Mouse (Mus musculus): ENCODE data around the gene Stil. TPM values are rescaled to one million over a fixed set of nuclear protein-coding genes. Genes with fewer than 3 reads are reported as not detected.

Stil gene
- polyA plus RNA-seq, 1 experiment from 2014 or later = 0.61 TPM

DNA sequence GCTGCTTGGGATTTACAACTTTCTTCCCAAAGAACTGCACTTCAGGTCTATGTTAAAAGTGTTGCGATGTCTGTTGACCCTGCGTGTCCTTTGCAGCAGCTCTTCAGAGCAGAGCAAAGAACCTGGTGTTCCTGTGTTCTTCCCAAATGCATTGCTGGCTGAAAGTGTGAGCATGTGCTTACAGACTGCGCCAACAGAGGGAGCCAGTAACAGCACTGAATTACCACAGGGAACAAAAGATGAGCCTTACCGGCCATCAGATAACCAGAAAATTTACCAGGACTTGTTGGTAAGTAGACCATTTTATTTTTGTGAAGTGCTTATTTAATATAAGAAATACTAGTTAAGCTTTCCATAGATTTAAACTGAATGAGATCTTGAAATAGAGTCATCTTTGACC is 38.3 kb downstream of the Stil start:
- WGBS = 28% methylated on average over 4 of the region's 4 CpGs
- TF ChIP-seq CTCF (IDR thresholded peaks at IDR 0.05) (peak; percentile 88), EP300 (IDR thresholded peaks at IDR 0.05) (no peak)
- H3K36me3 ChIP-seq (ENCODE audit: insufficient read depth, low read length) = no peaks in the 10 kb centered on the region; the same call in 1 of the 2 replicates

DNA sequence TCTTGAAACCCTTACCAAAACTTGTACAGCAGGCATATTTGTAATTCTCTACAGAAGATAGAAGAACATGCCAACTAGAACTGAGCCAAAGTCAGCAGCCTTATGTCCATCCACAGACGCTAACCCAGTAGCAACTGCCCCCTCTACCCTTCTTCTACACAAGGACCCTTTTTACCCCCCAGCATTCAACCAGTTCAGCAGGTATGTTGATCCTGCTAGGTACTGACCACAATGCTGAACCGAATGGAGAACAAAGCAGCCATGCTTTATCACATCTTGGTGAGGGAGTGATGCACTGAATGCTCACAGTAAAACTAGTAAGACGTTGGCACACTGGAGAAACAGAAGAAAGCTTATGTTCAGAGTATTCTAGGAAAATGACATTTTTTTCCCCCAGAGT is 45.7 kb downstream of the Stil start:
- Histone ChIP-seq H3K9me3 (ENCODE audit: low read length) (no peaks in the 10 kb centered on the region), H3K4me2 (replicated peaks; ENCODE audit: low read depth, low read length) (no peak overlapping the region), H3K36me3 (ENCODE audit: insufficient read depth, low read length) (no peaks in the 10 kb centered on the region; the same call in 1 of the 2 replicates), H3K9ac (replicated peaks; ENCODE audit: low read depth) (no peak overlapping the region), H3K4me1 (ENCODE audit: insufficient read depth, low read depth, low read length) (no peaks in the 10 kb centered on the region), H3K27ac (ENCODE audit: low read length) (no peak overlapping the region), H3K27me3 (replicated peaks; ENCODE audit: insufficient read depth, low read length) (no peaks in the 10 kb centered on the region), H3K4me3 (ENCODE audit: low read depth, low read length) (no peak overlapping the region)
- 79% methylated on average over 3 of the region's 3 CpGs for WGBS
- DNase-seq (ENCODE audit: low spot score) = no peak
- TF ChIP-seq EP300 (IDR thresholded peaks at IDR 0.05) = no peak
- TF ChIP-seq CTCF (IDR thresholded peaks at IDR 0.05) = no peak
- ATAC-seq = no peak

More for the DNA sequence above, 38.3 kb downstream of the Stil start:
- H3K27me3 ChIP-seq (replicated peaks; ENCODE audit: insufficient read depth, low read length) = no peaks in the 10 kb centered on the region
- no peaks in the 10 kb centered on the region for H3K9me3 ChIP-seq (ENCODE audit: low read length)
- no peak overlapping the region for H3K4me2 ChIP-seq (replicated peaks; ENCODE audit: low read depth, low read length)
- no peak for ATAC-seq
- no peak overlapping the region for H3K9ac ChIP-seq (replicated peaks; ENCODE audit: low read depth)
- DNase-seq (ENCODE audit: low spot score) = peak; percentile 42
- no peaks in the 10 kb centered on the region for H3K4me1 ChIP-seq (ENCODE audit: insufficient read depth, low read depth, low read length)
- H3K4me3 ChIP-seq (ENCODE audit: low read depth, low read length) = no peak overlapping the region
- H3K27ac ChIP-seq (ENCODE audit: low read length) = no peak overlapping the region

DNA sequence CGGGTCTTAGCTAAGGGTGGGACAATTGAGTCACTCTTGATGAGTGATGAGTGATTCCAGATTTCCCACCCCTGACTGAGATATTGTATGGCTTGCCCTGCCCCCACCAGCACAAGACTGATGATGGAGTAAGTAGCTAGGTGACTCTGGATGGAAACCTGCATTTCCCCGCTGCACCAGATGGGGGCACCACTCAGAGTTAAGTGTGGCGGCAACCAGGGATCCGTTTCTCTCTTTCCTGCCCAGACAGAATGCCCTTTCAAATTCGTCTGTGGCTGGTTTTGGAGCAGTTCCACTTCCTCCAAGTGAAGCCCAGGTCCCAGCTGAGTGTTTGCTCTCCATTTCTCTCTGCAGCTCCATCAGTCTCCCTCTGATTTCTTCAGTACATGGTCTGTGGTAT is 47.8 kb downstream of the Stil start:
- 2% methylated on average over 5 of the region's 5 CpGs for WGBS
- Histone ChIP-seq H3K4me1 (ENCODE audit: insufficient read depth, low read depth, low read length) (no peaks in the 10 kb centered on the region; the same call in 1 of the 2 replicates), H3K27ac (ENCODE audit: low read length) (no peak overlapping the region), H3K36me3 (ENCODE audit: insufficient read depth, low read length) (no peaks in the 10 kb centered on the region), H3K4me3 (ENCODE audit: low read depth, low read length) (no peak overlapping the region), H3K9me3 (ENCODE audit: low read length) (no peaks in the 10 kb centered on the region), H3K4me2 (replicated peaks; ENCODE audit: low read depth, low read length) (no peak overlapping the region), H3K27me3 (replicated peaks; ENCODE audit: insufficient read depth, low read length) (peaks cover 9% of the 10 kb centered on the region; the same call in 1 of the 2 replicates), H3K9ac (replicated peaks; ENCODE audit: low read depth) (no peak overlapping the region)
- 0 out of 2 replicates have a peak, but pooled peaks have one; percentile 10 for ATAC-seq
- TF ChIP-seq CTCF (IDR thresholded peaks at IDR 0.05) = peak; percentile 80
- no peak for TF ChIP-seq EP300 (IDR thresholded peaks at IDR 0.05)
- peak; percentile 61 for DNase-seq (ENCODE audit: low spot score)

DNA sequence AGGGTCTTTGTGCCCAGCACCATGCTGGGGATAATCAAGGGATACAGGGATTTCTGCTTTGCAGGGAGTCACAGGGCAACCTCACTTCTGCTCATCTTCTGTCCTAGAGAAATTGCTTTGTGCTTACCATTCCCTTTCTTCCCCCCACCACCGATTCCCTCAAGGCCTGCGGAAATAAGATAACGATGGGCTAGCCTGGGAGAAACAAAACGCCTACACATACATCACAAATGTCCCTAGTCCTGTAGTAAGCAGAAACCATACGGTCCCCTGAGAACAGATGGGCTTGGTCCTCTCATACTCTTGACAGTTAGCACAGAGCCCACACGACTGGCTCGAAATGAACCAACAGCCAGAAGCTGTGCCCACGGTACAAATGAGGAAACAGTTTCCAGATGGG is 48.2 kb downstream of the Stil start:
- Histone ChIP-seq H3K27ac (ENCODE audit: low read length) (no peak overlapping the region), H3K4me1 (ENCODE audit: insufficient read depth, low read depth, low read length) (no peaks in the 10 kb centered on the region; the same call in 1 of the 2 replicates), H3K4me3 (ENCODE audit: low read depth, low read length) (no peak overlapping the region), H3K4me2 (replicated peaks; ENCODE audit: low read depth, low read length) (no peak overlapping the region), H3K36me3 (ENCODE audit: insufficient read depth, low read length) (no peaks in the 10 kb centered on the region), H3K27me3 (replicated peaks; ENCODE audit: insufficient read depth, low read length) (peaks cover 14% of the 10 kb centered on the region; the same call in 1 of the 2 replicates), H3K9me3 (ENCODE audit: low read length) (no peaks in the 10 kb centered on the region), H3K9ac (replicated peaks; ENCODE audit: low read depth) (no peak overlapping the region)
- WGBS = 56% methylated on average over 8 of the region's 8 CpGs
- TF ChIP-seq EP300 (IDR thresholded peaks at IDR 0.05) = no peak
- no peak for TF ChIP-seq CTCF (IDR thresholded peaks at IDR 0.05)
- ATAC-seq = no peak
- no peak for DNase-seq (ENCODE audit: low spot score)

DNA sequence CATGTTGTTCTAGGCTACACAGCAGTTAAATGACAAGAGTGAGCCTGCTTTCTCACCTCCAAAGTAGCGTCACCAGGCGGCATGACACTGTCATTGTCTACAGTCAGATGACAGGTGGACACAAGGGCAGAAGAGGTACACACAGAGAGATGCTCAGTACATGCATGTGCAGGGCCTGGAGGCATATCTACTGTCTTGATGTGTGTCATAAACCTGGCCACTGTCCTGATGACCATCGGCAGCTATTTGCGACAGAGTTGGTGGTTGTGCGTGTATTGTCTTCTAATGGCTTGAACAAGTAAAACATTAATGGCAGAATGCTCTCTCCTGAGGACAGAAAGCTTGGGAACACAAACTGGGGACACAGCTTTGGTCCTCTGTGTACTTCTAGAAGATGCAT is 51.3 kb downstream of the Stil start:
- Histone ChIP-seq H3K27ac (ENCODE audit: low read length) (no peak overlapping the region), H3K9me3 (ENCODE audit: low read length) (no peaks in the 10 kb centered on the region), H3K36me3 (ENCODE audit: insufficient read depth, low read length) (no peaks in the 10 kb centered on the region), H3K27me3 (replicated peaks; ENCODE audit: insufficient read depth, low read length) (peaks cover 17% of the 10 kb centered on the region; the same call in 1 of the 2 replicates), H3K4me2 (replicated peaks; ENCODE audit: low read depth, low read length) (no peak overlapping the region), H3K4me1 (ENCODE audit: insufficient read depth, low read depth, low read length) (no peaks in the 10 kb centered on the region; the same call in 1 of the 2 replicates), H3K9ac (replicated peaks; ENCODE audit: low read depth) (no peak overlapping the region), H3K4me3 (ENCODE audit: low read depth, low read length) (no peak overlapping the region)
- 72% methylated on average over 5 of the region's 5 CpGs for WGBS
- no peak for ATAC-seq
- TF ChIP-seq CTCF (IDR thresholded peaks at IDR 0.05) = no peak
- no peak for TF ChIP-seq EP300 (IDR thresholded peaks at IDR 0.05)
- DNase-seq (ENCODE audit: low spot score) = no peak

DNA sequence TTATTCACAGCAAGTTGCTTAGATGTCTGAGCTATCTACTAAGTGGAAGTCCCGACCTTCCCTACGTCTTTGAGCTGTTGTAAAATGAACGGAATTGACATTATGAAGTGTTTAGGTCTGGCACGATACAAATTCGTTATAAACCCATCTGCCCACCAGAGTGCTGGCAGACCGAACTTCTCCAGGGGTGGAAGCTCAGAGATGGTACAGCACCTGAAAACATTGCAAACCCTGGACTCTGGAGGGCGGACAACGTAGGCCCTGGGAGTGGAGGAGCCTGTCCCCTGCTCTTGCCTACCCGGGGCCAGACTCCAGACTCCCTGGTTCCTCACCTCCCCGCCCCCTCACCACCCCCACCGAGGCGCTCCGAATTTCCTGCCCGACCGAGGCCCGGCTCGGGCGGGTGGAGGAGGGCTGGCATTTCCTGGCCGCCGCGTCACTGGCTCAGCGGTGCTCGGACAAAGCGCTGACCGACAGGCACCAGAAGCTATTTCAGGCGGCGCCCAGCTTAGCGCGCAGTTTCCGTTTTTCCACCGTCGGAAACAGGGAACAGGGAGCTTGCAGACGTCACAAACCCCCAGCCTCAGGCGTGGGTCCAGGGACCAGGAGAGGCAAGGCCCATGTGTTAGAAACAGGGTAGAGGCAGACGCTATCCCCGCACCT is 52.5 kb downstream of the Stil start:
- ATAC-seq = peak; percentile 86
- Histone ChIP-seq H3K36me3 (ENCODE audit: insufficient read depth, low read length) (no peaks in the 10 kb centered on the region), H3K27ac (ENCODE audit: low read length) (peak overlapping the region; percentile 52), H3K9me3 (ENCODE audit: low read length) (no peaks in the 10 kb centered on the region), H3K4me1 (ENCODE audit: insufficient read depth, low read depth, low read length) (no peaks in the 10 kb centered on the region; the same call in 1 of the 2 replicates), H3K27me3 (replicated peaks; ENCODE audit: insufficient read depth, low read length) (peaks cover 27% of the 10 kb centered on the region), H3K4me3 (ENCODE audit: low read depth, low read length) (peak overlapping the region; percentile 4; the same call in 1 of the 2 replicates), H3K4me2 (replicated peaks; ENCODE audit: low read depth, low read length) (peak overlapping the region; percentile 46), H3K9ac (replicated peaks; ENCODE audit: low read depth) (no peak overlapping the region)
- TF ChIP-seq EP300 (IDR thresholded peaks at IDR 0.05) (peak; percentile 81; the same call in 1 of the 2 replicates), CTCF (IDR thresholded peaks at IDR 0.05) (no peak)
- DNase-seq (ENCODE audit: low spot score) = peak; percentile 87
- WGBS = 3% methylated on average over 35 of the region's 36 CpGs
